Mouse (Mus musculus) erythroblast, embryonic 14.5 days (primary cell): Measurements from ENCODE around the gene Eif3b. TPM values are rescaled to one million over a fixed set of nuclear protein-coding genes. Genes with fewer than 3 reads are reported as not detected.

Source experiments
- H3K27me3 ChIP-seq: 2 replicates; pipeline ENCODE4 v1.6.1; 2012; ENCODE audit warnings: inconsistent platforms; ENCODE audit not compliant: control insufficient read depth
- H3K36me3 ChIP-seq: 2 replicates; pipeline ENCODE4 v1.6.1; 2012; ENCODE audit warnings: mild to moderate bottlenecking, inconsistent platforms; ENCODE audit not compliant: control insufficient read depth
- H3K4me1 ChIP-seq: 2 replicates; pipeline ENCODE4 v1.6.1; 2012; ENCODE audit warnings: inconsistent platforms; ENCODE audit not compliant: control insufficient read depth
- H3K4me3 ChIP-seq: replicated peaks from 2 replicates; pipeline ENCODE3; 2012; ENCODE audit warnings: moderate library complexity, mild to moderate bottlenecking, inconsistent platforms
- H3K9me3 ChIP-seq: 2 replicates; pipeline ENCODE4 v1.6.1; 2012; ENCODE audit warnings: low read length, inconsistent platforms, mixed read lengths; ENCODE audit not compliant: control insufficient read depth
- GATA1 ChIP-seq: IDR thresholded peaks from 2 replicates; pipeline ENCODE4 v1.6.1; 2012; ENCODE audit warnings: low read length, inconsistent platforms, mixed read lengths
- TAL1 ChIP-seq: IDR thresholded peaks from 3 replicates; pipeline ENCODE4 v1.6.1; 2012; ENCODE audit warnings: low read length, inconsistent platforms, mixed read lengths
- polyA plus RNA-seq: library from polyadenylated mRNA; stranded (reverse); fragments of >175 nt; gene quantifications from 2 replicates; pipeline ENCODE4 v1.2.3, GENCODE M21; 2012

The Eif3b gene
- polyA plus RNA-seq = 7.2 and 9.3 TPM in 2 replicates

DNA sequence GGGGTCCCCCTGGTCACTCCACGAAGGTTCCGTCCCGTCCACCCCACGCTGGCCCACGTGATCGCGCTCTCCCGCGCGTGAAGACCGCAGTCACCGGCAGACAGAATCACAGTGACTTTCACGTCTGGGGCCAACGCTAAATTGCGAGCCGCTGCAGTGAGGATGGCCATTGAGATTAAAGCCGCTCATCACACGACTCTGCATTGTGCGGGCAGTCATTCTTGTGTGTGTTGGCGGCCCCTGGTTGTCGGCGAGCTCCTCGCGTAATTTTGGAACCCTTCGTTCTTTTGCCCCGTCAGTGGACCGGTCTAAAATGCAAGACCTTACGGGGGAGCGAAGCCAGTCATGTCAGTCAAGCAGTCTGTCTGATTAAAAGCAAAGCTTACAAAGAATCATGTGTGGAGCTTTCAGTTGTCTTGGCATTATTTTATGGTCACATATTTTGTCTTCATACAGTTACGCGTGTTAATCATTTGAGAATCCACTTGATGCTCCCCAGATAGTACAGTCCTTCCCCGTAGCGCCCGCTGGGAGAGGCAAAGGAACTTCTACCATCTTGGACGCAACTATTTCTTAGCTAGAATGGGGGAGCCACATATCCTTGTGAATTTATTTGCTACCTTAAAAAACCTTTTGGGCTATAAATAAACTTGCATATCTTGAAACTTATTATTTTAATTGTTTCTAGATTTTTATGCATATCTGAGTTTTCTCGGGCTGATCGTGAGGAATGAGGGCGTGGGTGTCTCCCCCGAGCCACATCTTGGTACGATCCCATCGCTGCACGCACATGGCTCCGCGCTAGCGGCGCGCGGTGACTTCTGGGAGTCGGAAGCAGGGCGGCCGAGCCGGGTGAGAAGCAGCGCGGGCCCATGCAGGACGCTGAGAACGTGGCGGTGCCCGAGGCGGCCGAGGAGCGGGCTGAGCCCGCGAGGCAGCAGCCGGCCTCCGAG lies at the start of gene Eif3b:
Gene Eif3b, plus strand, starts transcription at position 840 of the 953 bp plus-strand sequence.
- no peak for TF ChIP-seq TAL1
- no peak for TF ChIP-seq GATA1
- Histone ChIP-seq H3K4me1 (peaks cover 44% of the 10 kb centered on the region), H3K4me3 (peak within 1 kb of the TSS; percentile 99), H3K27me3 (no peaks in the 10 kb centered on the region), H3K9me3 (no peaks in the 10 kb centered on the region), H3K36me3 (peaks cover 28% of the 10 kb centered on the region)

- no peak for TF ChIP-seq GATA1
- no peak for TF ChIP-seq TAL1
- Histone ChIP-seq H3K4me3 (no peak overlapping the region), H3K4me1 (peaks cover 15% of the 10 kb centered on the region), H3K9me3 (no peaks in the 10 kb centered on the region), H3K27me3 (no peaks in the 10 kb centered on the region), H3K36me3 (peaks cover 3% of the 10 kb centered on the region)
Measured at GRCm38 (mm10) chr5:140369466-140369865, 49.7 kb upstream of the Eif3b start.

- H3K27me3 ChIP-seq = no peaks in the 10 kb centered on the region
- no peaks in the 10 kb centered on the region for H3K9me3 ChIP-seq
- TF ChIP-seq TAL1 (no peak), GATA1 (no peak)
- no peak overlapping the region for H3K4me3 ChIP-seq
- peaks cover 15% of the 10 kb centered on the region for H3K4me1 ChIP-seq
- no peaks in the 10 kb centered on the region; the same call in 1 of the 2 replicates for H3K36me3 ChIP-seq
Measured at GRCm38 (mm10) chr5:140370446-140371254, 48.5 kb upstream of the Eif3b start.

DNA sequence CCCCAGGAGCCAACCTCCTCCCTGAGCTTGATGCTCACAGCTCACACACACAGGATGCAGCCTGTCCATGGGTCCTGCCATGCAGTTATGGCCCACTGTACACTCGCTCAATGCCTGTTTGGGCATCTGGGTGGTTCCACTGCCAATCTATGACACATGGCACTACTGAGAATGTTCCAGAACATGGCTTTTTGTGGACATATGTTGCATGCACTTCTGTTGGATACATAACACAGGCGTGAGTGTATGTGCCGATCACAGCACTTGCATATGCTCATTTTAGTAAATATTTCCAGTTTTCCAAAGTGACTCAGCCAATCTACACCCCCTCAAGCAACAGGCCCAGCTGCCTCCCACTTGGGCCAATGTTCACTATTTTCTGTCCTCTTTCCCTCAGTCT lies 47.5 kb upstream of the Eif3b start:
- Histone ChIP-seq H3K36me3 (no peaks in the 10 kb centered on the region; the same call in 1 of the 2 replicates), H3K4me3 (no peak overlapping the region), H3K27me3 (no peaks in the 10 kb centered on the region), H3K9me3 (no peaks in the 10 kb centered on the region), H3K4me1 (peaks cover 15% of the 10 kb centered on the region)
- TF ChIP-seq TAL1 (no peak), GATA1 (no peak)

- Histone ChIP-seq H3K36me3 (no peaks in the 10 kb centered on the region), H3K4me3 (no peak overlapping the region), H3K27me3 (no peaks in the 10 kb centered on the region), H3K9me3 (no peaks in the 10 kb centered on the region), H3K4me1 (peaks cover 15% of the 10 kb centered on the region)
- TF ChIP-seq GATA1 (no peak), TAL1 (no peak)
Measured at GRCm38 (mm10) chr5:140373711-140374110, 45.4 kb upstream of the Eif3b start.

GRCm38 (mm10) chr5:140374226-140374625 lies 44.9 kb upstream of the Eif3b start:
- no peak for TF ChIP-seq GATA1
- TF ChIP-seq TAL1 = no peak
- H3K36me3 ChIP-seq = no peaks in the 10 kb centered on the region
- H3K9me3 ChIP-seq = no peaks in the 10 kb centered on the region
- H3K4me1 ChIP-seq = peaks cover 10% of the 10 kb centered on the region
- no peaks in the 10 kb centered on the region for H3K27me3 ChIP-seq
- H3K4me3 ChIP-seq = no peak overlapping the region

DNA sequence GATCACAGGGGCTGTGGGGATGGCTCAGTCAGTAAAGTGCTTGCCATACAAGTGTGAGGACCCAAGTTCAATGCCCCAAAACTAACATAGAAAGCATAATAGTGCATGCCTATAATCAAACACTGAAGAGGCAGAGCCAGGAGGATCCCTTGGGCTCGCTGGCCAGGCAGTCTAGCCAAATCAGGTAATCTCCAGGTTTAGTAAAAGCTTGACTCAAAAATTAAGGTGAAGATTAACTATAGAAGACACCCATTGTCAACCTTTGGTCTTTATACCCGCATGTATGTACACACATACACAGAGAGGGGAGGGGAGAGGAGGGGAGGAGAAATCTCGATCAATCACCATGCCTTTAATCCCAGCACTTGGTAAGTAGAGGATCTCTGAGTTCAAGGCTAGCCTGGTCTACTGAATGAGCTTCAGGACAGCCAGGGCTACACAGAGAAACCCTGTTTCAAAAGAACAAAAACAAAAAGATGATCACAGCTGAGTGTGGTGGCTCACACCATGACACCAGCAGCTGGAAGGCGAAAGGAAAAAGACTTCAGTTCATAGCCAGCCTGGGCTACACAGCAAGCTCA lies 43.8 kb upstream of the Eif3b start:
- H3K9me3 ChIP-seq = no peaks in the 10 kb centered on the region
- H3K4me3 ChIP-seq = no peak overlapping the region
- TF ChIP-seq GATA1 (no peak), TAL1 (no peak)
- no peaks in the 10 kb centered on the region for H3K36me3 ChIP-seq
- H3K27me3 ChIP-seq = no peaks in the 10 kb centered on the region
- peaks cover 7% of the 10 kb centered on the region for H3K4me1 ChIP-seq

DNA sequence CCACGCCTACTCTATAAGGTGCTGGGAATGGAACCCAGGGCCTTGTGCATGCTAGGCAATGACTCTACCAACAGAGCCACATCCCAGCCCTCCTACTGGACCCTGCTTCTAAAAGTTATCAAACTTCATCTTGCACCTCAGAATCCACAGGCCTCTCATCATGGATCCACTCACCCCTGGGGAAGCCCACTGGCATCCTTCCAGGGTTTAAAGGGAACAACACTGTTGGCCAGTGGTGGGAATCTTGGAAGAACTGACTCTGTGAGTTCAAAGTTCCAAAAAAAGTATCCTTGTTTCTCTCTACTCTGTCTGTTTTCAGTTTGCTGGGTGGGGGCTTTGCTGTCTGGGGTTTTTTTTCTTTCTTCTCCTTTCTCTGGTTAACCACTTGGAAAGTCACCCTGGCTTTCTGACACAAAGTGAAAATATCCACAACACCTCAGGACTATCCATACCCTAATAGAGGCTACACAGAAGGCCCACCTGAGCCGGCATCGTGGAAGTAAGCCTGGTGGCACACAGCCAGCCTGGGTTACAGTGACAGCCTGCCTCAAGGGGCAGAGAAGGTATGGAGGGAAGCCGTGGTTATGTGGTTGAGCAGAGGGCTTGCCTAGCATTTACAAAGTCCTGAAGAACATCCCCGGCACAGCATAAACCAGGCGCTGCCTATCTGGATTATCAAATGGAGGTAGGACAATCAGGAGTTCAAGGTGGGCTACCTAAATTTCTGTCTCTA lies 40.8 kb upstream of the Eif3b start:
- Histone ChIP-seq H3K27me3 (no peaks in the 10 kb centered on the region), H3K4me1 (peaks cover 1% of the 10 kb centered on the region; the same call in 1 of the 2 replicates), H3K4me3 (no peak overlapping the region), H3K9me3 (no peaks in the 10 kb centered on the region), H3K36me3 (no peaks in the 10 kb centered on the region; the same call in 1 of the 2 replicates)
- TF ChIP-seq TAL1 = no peak
- no peak for TF ChIP-seq GATA1
